Mouse (Mus musculus): ENCODE data around the gene Bach1.

The Bach1 gene

DNA sequence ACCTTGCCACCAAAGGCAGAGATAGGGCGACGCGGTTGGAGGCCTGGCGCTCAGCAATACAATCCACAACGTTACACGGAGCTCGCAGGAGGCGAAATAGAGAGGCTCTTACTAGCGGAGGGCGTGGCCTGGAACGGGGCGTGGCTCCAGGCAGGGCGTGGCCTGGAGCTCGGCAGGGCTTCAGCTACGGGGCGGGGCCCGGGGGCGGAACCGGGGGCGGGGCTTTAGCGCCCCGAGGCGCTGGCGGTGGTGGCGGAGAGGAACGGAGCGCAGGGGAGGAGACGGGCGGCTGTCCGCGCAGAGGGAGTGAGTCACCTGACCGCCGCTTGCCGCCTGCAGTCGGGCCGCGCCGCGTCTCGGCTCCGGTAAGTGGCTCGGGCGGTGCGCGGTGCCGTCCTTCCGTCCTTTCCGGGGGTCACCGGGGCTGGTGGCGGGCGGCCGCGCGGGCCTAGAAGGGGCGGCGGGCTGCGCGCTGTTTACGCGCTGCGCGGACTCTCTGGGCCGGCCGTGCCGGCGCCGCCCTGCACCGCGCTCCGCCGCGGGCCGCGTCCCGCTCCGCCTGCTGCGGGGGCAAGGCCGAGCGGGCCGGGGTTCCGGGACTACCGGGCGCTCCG is at the start of gene Bach1:
Gene Bach1, plus strand, starts transcription at position 254 of the 614 bp plus-strand sequence.
- peak; percentile 93 for DNase-seq

DNA sequence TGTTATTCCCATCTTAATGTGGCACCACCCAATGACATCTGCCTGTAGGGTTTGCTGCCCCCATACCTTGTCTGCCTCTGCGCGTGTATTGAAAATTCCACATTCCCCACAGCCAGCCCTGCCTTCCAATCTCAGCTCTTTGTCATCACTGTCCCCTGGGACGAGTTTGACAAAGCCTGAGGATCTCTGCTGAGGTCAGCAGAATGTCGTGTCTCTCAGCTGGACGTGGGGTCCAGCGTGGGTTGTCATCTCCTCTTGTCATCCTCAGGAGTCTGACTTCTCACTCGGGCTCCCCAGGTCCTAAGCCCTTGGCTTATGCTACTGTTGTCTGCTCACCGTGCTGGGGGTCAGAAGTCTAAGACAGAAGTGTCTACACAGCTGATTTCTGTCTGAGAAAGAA is 46.4 kb upstream of the Bach1 start:
- no peak for DNase-seq

GRCm38 (mm10) chr16:87652924-87653323 is 45.8 kb upstream of the Bach1 start:
- no peak for DNase-seq

GRCm38 (mm10) chr16:87654016-87654575 is 44.6 kb upstream of the Bach1 start:
- no peak for DNase-seq

- no peak for DNase-seq
Observed at GRCm38 (mm10) chr16:87655005-87655404, 43.7 kb upstream of the Bach1 start.

GRCm38 (mm10) chr16:87655579-87655978 is 43.2 kb upstream of the Bach1 start:
- DNase-seq, result peak; percentile 27

GRCm38 (mm10) chr16:87656771-87657170 is 42.0 kb upstream of the Bach1 start:
- no peak for DNase-seq

GRCm38 (mm10) chr16:87657291-87657690 is 41.5 kb upstream of the Bach1 start:
- DNase-seq, result no peak

- peak; percentile 69 for DNase-seq
Observed at GRCm38 (mm10) chr16:87661024-87661471, 37.7 kb upstream of the Bach1 start.

DNA sequence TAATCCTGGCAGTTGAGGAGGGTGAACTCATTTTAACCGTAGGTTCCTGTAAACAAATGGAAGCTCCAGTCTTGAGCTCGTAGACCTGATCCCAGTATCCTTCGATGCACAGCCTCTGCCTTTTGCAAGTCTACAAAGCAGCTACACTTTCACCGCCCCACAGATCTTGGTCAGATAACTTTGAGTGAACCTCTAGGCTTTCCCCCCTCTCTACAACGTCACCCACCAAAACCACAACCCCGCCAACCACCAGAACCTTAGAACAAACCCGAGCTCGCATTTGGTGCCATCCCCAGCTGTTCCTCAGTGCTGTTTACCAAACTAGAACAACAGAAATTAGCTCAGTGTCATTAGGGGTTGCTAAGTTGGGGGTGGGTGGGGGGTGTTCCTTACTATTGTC is 37.1 kb upstream of the Bach1 start:
- no peak for DNase-seq

DNA sequence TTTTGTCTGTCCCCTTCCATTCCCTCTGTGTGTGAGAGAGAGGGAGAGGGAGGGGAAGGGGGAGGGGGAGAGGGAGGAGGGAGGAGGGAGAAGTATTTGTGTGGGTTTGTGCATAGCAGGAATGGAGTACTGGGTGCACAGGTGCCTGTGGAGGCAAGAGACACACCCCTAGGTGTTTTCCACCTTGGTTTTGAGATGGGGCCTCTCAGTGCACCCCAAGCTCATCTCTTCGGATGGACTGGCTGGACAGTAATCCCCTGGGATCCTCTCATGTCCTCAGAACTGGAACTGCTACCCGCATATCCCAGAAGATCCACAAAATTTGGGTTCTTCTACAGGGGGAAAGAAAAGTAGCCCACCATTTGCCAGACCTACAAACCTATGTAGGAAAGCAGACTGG is 36.2 kb upstream of the Bach1 start:
- no peak for DNase-seq

DNA sequence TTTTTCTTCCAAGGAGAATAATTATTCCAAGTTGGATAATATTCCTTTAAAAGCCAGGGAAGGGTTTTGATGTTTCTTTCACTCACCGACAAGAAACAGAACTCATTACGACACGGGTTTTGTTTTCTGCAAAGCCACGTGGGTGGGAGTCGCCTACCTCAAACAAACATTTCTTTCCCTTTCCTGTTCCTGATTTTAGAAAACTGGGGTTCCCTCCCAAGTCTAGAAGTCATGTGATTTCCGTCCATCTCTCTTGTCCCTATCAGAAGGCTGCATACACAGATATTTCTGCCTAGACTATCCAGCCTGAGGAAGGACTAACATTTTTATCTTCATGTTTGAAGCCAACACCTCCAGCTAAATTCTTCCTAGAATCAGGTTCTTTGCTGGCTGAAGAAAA is 34.9 kb upstream of the Bach1 start:
- DNase-seq, result peak; percentile 55

DNA sequence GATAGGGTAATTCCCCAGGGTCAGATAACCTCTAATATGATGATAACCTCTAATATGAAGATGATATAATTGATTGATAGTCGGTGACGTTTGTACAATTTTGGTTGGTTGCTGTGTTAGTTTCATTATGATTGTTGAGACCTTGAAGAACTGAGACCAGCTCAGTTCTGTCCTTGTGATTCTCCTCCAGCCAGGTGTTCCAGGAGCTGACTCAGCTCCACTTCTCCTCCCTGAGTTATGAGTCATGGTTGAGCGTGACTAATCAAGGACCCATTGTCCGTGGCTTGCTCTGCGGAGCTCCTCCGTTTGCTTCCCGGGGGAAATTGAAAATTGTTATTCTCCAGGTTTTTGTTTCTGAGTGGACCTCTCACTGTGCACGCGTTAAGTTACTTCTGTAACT is 33.5 kb upstream of the Bach1 start:
- no peak for DNase-seq

- no peak for DNase-seq
Observed at GRCm38 (mm10) chr16:87665752-87666619, 32.8 kb upstream of the Bach1 start.

DNA sequence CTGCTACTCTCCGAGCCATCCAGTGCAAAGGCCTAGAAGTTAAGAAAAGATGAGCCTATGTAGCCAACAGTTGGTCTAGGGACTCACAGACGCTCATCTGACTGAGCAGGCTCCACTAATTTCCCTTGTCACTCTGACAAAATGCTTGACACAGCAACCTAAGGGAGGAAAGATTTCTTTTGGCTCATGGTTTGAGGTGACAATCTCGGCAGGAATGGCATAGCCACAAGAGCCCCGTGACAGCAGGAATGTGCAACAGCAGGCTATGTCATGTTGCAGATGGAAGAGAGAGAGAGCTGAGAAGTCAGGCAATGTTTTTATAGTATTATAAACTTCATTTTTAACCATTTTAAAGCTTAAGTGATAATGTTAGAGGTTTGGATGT is 32.1 kb upstream of the Bach1 start:
- DNase-seq, result no peak

DNA sequence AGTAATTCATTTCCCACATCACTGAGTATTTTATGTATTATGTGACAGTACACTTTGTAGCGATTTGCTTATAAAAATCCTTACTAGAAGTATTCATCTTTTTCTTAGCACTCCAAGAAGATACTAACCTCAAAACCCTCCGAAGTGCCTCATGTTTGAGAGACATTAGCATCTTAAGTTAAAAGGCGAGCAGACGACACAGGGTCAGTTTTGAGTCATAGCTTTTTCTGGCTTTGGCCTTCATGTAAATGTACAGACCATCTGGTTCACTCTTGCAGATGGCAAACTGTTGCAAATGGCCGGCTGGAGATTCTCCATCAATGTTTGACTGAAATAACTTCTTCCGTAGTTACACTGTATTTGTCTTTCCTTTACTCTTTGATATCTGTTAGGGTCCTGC is 30.7 kb upstream of the Bach1 start:
- DNase-seq, result no peak

- peak; percentile 87 for DNase-seq
Observed at GRCm38 (mm10) chr16:87670091-87670820, 28.5 kb upstream of the Bach1 start.

GRCm38 (mm10) chr16:87670821-87671165 is 28.0 kb upstream of the Bach1 start:
- DNase-seq, result peak; percentile 87

- DNase-seq, result no peak
Observed at GRCm38 (mm10) chr16:87671336-87671735, 27.4 kb upstream of the Bach1 start.

GRCm38 (mm10) chr16:87673155-87673554 is 25.6 kb upstream of the Bach1 start:
- DNase-seq, result no peak

GRCm38 (mm10) chr16:87676182-87676581 is 22.6 kb upstream of the Bach1 start:
- DNase-seq, result peak; percentile 94

GRCm38 (mm10) chr16:87678667-87679066 is 20.1 kb upstream of the Bach1 start:
- DNase-seq, result no peak

DNA sequence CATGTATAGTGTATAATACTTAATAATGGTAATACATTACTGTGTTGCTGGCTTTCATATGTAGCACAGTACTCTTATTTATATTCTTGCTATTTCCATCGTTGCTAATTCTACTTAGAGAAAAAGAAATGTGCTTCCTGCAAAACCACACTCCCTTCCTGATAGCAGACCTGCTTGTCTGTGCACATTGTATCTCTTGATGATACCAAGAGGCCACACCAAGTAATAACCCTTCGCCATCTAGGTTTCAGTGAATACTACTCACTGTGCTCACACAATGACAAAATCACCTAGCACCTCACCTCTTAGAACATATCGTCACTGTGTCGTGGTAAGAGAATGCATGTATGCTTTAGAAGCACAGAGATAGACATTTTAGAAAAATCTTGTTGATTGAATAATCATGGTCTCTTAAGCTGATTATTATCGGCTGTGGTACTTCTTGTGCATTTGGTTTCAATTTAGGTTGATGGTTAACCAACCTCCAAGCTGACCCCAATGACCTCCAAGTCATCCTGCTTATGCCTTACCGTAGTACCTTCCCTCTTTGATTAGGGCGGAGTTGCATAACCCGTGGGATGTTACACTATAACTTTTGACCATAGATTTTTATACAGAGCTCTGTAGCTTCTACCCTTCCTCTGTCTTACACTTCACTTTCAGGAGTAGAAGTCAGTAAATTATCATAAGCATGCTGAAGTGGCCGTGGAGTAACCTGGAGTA is 17.7 kb upstream of the Bach1 start:
- DNase-seq, result peak; percentile 82

Measured in kidney, adult 9 months (tissue).